Comparison of ENCODE assay signal across 31 mouse cellular contexts in genomic region chr13:112733311-112733710, GRCm38 (mm10).
"Had no signal": no experiment of that assay in that cellular context is flagged by ENCODE, and none has a peak within 500 bp of the region (broad histone marks: within the 10 kb centered on the region; RNA-seq: fewer than 3 reads in every experiment).

No protein-coding gene starts in this region.

- H3K36me3 ChIP-seq: limb, embryonic 10.5 days; limb, embryonic 15.5 days; lung, embryonic 15.5 days had no signal

- H3K4me2 ChIP-seq: limb, embryonic 12.5 days; limb, embryonic 13.5 days; limb, embryonic 15.5 days; liver, embryonic 11.5 days; liver, embryonic 12.5 days; liver, embryonic 13.5 days; liver, embryonic 15.5 days; lung, embryonic 14.5 days; lung, embryonic 15.5 days; midbrain, embryonic 12.5 days; midbrain, embryonic 13.5 days; midbrain, embryonic 15.5 days; neural tube, embryonic 12.5 days had no signal

- H3K27ac ChIP-seq: left cerebral cortex, adult 2 months; limb, embryonic 12.5 days; limb, embryonic 15.5 days; liver, embryonic 12.5 days; liver, embryonic 13.5 days; liver, embryonic 14.5 days; liver, embryonic 15.5 days; lung, embryonic 15.5 days; macrophage; midbrain, embryonic 10.5 days; midbrain, embryonic 12.5 days; midbrain, embryonic 13.5 days; midbrain, embryonic 15.5 days; neural tube, embryonic 12.5 days had no signal

- H3K27me3 ChIP-seq: limb, embryonic 12.5 days; limb, embryonic 13.5 days; limb, embryonic 15.5 days; liver, embryonic 12.5 days; liver, embryonic 13.5 days; liver, embryonic 15.5 days; lung, embryonic 15.5 days; megakaryocyte, embryonic 14.5 days; midbrain, embryonic 12.5 days; midbrain, embryonic 13.5 days; midbrain, embryonic 15.5 days; neural tube, embryonic 12.5 days had no signal

- H3K4me3 ChIP-seq: left cerebral cortex, adult 2 months; limb, embryonic 10.5 days; limb, embryonic 12.5 days; limb, embryonic 13.5 days; limb, embryonic 15.5 days; liver, embryonic 12.5 days; liver, embryonic 13.5 days; liver, embryonic 15.5 days; lung, embryonic 15.5 days; megakaryocyte, embryonic 14.5 days; midbrain, embryonic 10.5 days; midbrain, embryonic 12.5 days; midbrain, embryonic 13.5 days; midbrain, embryonic 15.5 days; myocyte; neural tube, embryonic 12.5 days had no signal

- H3K9me3 ChIP-seq: limb, embryonic 10.5 days; limb, embryonic 12.5 days; limb, embryonic 13.5 days; limb, embryonic 15.5 days; liver, embryonic 12.5 days; liver, embryonic 13.5 days; liver, embryonic 15.5 days; lung, embryonic 15.5 days; midbrain, embryonic 10.5 days; midbrain, embryonic 12.5 days; midbrain, embryonic 13.5 days; midbrain, embryonic 15.5 days; neural tube, embryonic 12.5 days had no signal

- DNase-seq: left cerebral cortex, postnatal 4 days; liver; liver, embryonic 13.5 days; liver, postnatal 0 days; lung, adult 18-20 months; lung, adult 2 months; lung, embryonic 14.5 days; lung, postnatal 10 days; lung, postnatal 14 days; lung, postnatal 36 days; lung, postnatal 4 days had no signal

- H3K9ac ChIP-seq: limb, embryonic 12.5 days; limb, embryonic 13.5 days; limb, embryonic 15.5 days; liver, embryonic 12.5 days; liver, embryonic 13.5 days; liver, embryonic 14.5 days; liver, embryonic 15.5 days; liver, postnatal 0 days; lung, embryonic 14.5 days; lung, embryonic 15.5 days; midbrain, embryonic 12.5 days; midbrain, embryonic 13.5 days; midbrain, embryonic 15.5 days; neural tube, embryonic 12.5 days had no signal

- H3K4me1 ChIP-seq: megakaryocyte, embryonic 14.5 days; midbrain, embryonic 10.5 days; midbrain, embryonic 12.5 days; midbrain, embryonic 13.5 days; midbrain, embryonic 15.5 days; neural tube, embryonic 12.5 days had no signal

- ATAC-seq: liver, embryonic 12.5 days; liver, postnatal 0 days; lung, postnatal 0 days; midbrain, embryonic 13.5 days; midbrain, embryonic 15.5 days; midbrain, embryonic 16.5 days had no signal
